Mouse (Mus musculus) stomach, embryonic 16.5 days (tissue): Measurements from ENCODE around the gene Jmjd6. TPM values are rescaled to one million over a fixed set of nuclear protein-coding genes. Genes with fewer than 3 reads are reported as not detected.
"Not testable (repeated sequence)": the region's sequence is repeated elsewhere in the genome, so short reads cannot be mapped to it uniquely, and the experiment has no call there.

Source experiments
- ATAC-seq: fragments of 200-750 bp; cut with Nextera tagmentation; 2 replicates; pipeline ENCODE4 v1.8.0; 2017; ENCODE audit warnings: moderate number of reproducible peaks, moderate TSS enrichment; ENCODE audit not compliant: insufficient read depth, low FRiP score
- H3K27ac ChIP-seq: fragments of 300-500 bp; sonication (generic); 2 replicates; pipeline ENCODE4 v1.5.1; 2014; ENCODE audit warnings: low read length
- H3K27me3 ChIP-seq: fragments of 300-500 bp; sonication (generic); 2 replicates; pipeline ENCODE4 v1.6.1; 2014; ENCODE audit warnings: low read length, control low read depth, mixed read lengths; ENCODE audit not compliant: control insufficient read depth, insufficient read depth
- H3K36me3 ChIP-seq: fragments of 300-500 bp; sonication (generic); 2 replicates; pipeline ENCODE4 v1.6.1; 2014; ENCODE audit warnings: low read length; ENCODE audit not compliant: control insufficient read depth, insufficient read depth
- H3K4me1 ChIP-seq: fragments of 300-500 bp; sonication (generic); 2 replicates; pipeline ENCODE4 v1.6.1; 2014; ENCODE audit warnings: low read length, control low read depth, mixed read lengths; ENCODE audit not compliant: control insufficient read depth, insufficient read depth
- H3K4me2 ChIP-seq: fragments of 300-500 bp; sonication (generic); 2 replicates; pipeline ENCODE4 v1.6.1; 2014; ENCODE audit warnings: low read depth, low read length, mixed read lengths
- H3K4me3 ChIP-seq: fragments of 300-500 bp; sonication (generic); replicated peaks from 2 replicates; pipeline ENCODE4 v1.5.1; 2014; ENCODE audit warnings: mild to moderate bottlenecking, low read length
- H3K9ac ChIP-seq: fragments of 300-500 bp; sonication (generic); 2 replicates; pipeline ENCODE4 v1.6.1; 2014; ENCODE audit warnings: low read length
- H3K9me3 ChIP-seq: fragments of 300-500 bp; sonication (generic); replicated peaks from 2 replicates; pipeline ENCODE4 v1.6.1; 2016; ENCODE audit warnings: low read length, control low read depth; ENCODE audit not compliant: control insufficient read depth
- WGBS: fragments of 180-500 bp; shearing (Covaris S2); extraction: QIAGEN DNeasy Blood & Tissue Kit; methylation state at CpG from one replicate; pipeline ENCODE4 v1.1.7; 2014; 5-methylcytosine and 5-hydroxymethylcytosine counted together
- polyA plus RNA-seq: library from polyadenylated mRNA; unstranded; fragments of >200 nt; fragmentation: Nextera tagmentation; extraction: Ambion mirVana; gene quantifications from 2 replicates; pipeline ENCODE4 v1.2.1, GENCODE M21; 2015

Gene Jmjd6
- polyA plus RNA-seq, 1 experiment from 2014 or later = 68.8 TPM

DNA sequence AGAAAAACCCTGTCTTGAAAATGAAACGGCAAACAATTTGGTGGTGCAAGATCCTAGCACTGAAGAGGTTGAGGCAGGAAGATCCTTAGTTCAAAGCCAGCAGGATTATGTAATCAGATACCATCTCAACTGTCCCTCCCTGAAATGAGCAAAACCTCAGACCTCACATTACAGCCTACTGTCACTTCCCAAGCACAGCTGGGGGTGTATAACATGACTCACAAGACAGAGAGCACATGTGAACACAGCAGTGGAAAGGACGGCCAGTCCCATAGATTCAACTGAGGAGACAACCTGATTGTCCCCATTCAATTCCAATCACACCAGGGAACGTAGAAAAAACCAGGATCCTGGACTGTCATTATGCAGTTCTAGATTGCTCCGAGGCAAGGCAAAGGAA lies 7.0 kb downstream of the Jmjd6 start:
- peaks cover 19% of the 10 kb centered on the region for H3K4me1 ChIP-seq
- H3K4me2 ChIP-seq = no peak overlapping the region
- ATAC-seq = no peak
- WGBS = 90% methylated on average over 4 of the region's 4 CpGs
- H3K9ac ChIP-seq = no peak overlapping the region
- no peak overlapping the region for H3K27ac ChIP-seq
- no peak overlapping the region for H3K4me3 ChIP-seq
- peaks cover 47% of the 10 kb centered on the region for H3K36me3 ChIP-seq
- no peaks in the 10 kb centered on the region for H3K9me3 ChIP-seq
- no peaks in the 10 kb centered on the region for H3K27me3 ChIP-seq

DNA sequence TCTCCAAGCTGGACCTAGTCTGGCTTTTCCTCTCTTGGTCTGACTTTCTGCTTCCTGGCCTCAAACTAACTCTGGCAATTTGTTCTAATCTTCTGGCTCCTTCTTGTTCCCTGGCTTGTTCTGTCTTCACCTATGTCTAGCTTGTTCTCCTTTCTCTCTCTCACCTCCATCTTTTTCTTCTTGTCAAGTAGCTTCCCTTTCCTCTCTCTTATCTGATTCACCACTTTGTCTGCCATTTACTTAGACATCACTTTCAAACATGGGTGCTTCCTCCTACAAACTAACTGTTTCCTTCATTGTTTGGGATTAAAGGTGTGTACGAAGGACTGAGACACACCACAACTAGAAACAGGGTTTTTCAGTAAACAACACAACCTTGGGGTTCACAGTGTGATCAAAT lies 8.3 kb downstream of the Jmjd6 start:
- Histone ChIP-seq H3K4me2 (no peak overlapping the region), H3K4me3 (no peak overlapping the region), H3K27me3 (no peaks in the 10 kb centered on the region), H3K36me3 (peaks cover 38% of the 10 kb centered on the region), H3K9me3 (no peaks in the 10 kb centered on the region), H3K4me1 (peaks cover 6% of the 10 kb centered on the region), H3K9ac (no peak overlapping the region), H3K27ac (no peak overlapping the region)
- no peak for ATAC-seq
- 88% methylated on average over 1 of the region's 1 CpGs for WGBS

DNA sequence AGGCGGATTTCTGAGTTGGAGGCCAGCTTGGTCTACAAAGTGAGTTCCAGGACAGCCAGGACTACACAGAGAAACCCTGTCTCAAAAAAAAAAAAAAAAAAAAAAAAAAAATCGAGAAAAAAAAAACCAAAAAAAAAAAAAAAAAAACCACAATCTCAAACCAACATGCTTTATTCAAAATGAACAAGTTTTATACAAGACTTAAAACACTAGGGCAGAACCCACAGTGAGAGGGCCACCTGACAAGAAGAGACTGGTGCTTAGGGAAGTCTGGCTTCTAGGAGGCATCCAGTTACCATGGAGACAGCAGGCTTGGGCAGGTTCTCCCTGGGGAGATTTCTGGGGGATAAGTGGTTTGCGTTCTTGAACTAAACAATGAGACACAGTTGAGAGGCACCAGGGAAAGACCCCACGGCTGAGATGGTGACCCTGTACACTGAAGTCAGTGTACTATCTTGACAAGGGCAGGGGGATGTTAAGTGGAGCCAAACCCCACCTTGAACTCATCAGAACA lies 11.0 kb downstream of the Jmjd6 start:
- H3K4me2 ChIP-seq = no peak overlapping the region
- no peak overlapping the region for H3K4me3 ChIP-seq
- ATAC-seq = no peak
- H3K9ac ChIP-seq = no peak overlapping the region
- H3K27me3 ChIP-seq = no peaks in the 10 kb centered on the region
- no peak overlapping the region for H3K27ac ChIP-seq
- peaks cover 5% of the 10 kb centered on the region for H3K4me1 ChIP-seq
- WGBS = 27% methylated on average over 4 of the region's 4 CpGs
- H3K9me3 ChIP-seq = no peaks in the 10 kb centered on the region
- peaks cover 21% of the 10 kb centered on the region for H3K36me3 ChIP-seq

DNA sequence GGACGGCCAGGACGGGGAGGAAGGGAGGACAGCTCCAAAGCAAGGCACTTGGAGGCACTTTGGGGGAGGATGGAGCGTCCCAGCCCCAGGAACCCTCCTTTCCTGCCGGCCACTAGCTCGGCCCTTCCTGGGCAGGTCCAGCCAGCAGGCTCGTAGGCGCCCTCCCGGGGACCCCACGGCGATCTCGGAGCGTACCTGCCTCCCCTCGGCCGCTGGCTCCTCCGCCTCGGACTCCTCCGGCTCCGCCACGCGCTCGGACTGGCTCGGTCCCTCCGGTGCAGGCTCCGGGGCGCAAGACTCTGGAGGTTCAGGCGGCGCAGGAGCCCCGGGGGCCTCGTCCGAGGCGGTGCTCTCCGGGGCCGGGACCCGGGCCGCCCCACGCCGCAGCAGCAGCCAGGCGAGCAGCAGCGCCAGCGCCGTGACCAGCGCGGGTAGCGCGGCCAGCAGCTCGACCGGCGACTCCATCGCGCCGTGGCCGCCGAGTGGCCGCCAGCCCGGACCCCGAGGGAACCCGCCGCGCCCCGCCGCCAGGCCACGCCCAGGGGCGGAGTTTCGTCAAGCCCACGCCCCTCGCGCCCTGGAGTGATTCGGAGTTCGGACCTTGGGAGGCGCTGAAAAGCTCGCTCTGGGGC lies 15.6 kb downstream of the Jmjd6 start, which contains the start of gene Mxra7:
Gene Mxra7, minus strand, starts transcription at position 513 of the 632 bp plus-strand sequence.
- 1% methylated on average over 70 of the region's 71 CpGs for WGBS
- peaks cover 15% of the 10 kb centered on the region for H3K4me1 ChIP-seq
- H3K4me2 ChIP-seq = peak within 1 kb of the TSS; percentile 84
- peak within 1 kb of the TSS; percentile 75 for H3K4me3 ChIP-seq
- H3K27ac ChIP-seq = peak within 1 kb of the TSS; percentile 67
- peak within 1 kb of the TSS; percentile 93 for H3K9ac ChIP-seq
- H3K27me3 ChIP-seq = no peaks in the 10 kb centered on the region
- no peaks in the 10 kb centered on the region for H3K36me3 ChIP-seq
- no peaks in the 10 kb centered on the region for H3K9me3 ChIP-seq
- ATAC-seq = peak; percentile 73

DNA sequence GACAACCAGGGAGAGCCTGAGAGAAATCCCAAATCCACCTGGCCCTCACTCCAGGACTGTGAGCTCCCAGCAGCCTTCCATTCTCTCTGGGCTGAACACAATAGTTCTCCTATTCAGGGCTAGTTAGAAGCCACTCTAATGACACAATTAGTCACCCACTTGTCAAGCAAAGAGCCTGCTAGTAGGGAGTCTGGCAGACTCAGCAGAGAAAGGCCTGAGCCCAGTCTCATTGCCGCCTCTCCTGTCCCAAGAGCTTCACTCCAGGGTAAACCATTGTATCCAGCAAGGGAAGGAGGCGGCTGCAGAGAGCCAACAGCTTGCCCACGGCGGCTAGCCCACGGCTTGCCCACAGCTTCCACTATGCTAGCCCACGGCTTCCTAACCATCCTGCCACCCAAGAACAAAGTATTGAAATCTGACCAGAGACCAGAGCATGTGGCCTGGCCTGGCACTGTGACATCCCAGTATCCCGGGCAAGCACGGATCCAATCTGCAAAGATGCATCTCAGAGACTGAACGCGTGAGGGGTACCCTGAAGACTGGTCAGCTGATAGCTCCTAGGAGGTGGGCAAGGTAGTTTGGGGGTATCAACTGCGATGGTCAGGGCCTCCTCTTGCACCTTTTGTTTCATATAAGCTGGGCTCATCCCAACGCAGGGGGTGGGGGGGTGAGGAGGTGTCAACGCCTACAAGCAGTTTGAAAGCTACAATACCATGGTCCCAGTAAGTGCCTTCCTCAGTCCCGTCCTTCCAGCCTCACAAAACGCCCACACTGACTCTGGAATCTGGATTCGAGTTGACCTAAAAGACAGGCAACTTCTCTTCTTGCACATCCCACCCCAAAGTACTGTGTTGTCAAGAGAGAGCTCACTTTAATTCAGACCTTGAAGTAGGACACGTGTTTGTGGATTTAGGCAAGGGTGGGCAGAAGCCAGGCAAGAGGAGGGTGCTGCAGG lies 16.4 kb downstream of the Jmjd6 start:
- Histone ChIP-seq H3K9me3 (no peaks in the 10 kb centered on the region), H3K9ac (peak overlapping the region; percentile 93), H3K36me3 (no peaks in the 10 kb centered on the region), H3K4me2 (peak overlapping the region; percentile 84), H3K27ac (peak overlapping the region; percentile 67), H3K27me3 (no peaks in the 10 kb centered on the region), H3K4me3 (peak overlapping the region; percentile 75), H3K4me1 (peaks cover 22% of the 10 kb centered on the region)
- WGBS = 40% methylated on average over 17 of the region's 17 CpGs
- no peak for ATAC-seq

DNA sequence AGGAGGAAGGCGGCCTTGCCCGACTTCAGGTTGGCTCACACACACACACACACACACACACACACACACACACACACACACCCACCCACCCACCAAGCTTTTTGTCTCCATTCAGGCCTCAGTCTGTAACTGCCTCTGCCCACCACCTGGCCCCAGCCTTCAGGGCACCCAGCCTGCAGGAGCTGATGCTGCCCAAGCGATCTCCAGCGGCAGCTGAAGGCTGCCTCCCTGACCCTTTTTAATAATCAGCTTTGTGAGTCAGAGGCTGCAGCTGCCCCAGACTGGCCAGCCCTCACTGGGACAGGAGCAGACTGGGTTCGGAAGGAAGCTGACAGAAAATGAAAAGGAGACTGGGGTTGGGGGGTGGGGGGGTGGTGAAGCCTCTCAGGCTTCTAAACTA lies 18.0 kb downstream of the Jmjd6 start:
- no peaks in the 10 kb centered on the region for H3K36me3 ChIP-seq
- no peaks in the 10 kb centered on the region for H3K27me3 ChIP-seq
- no peak overlapping the region for H3K4me2 ChIP-seq
- ATAC-seq = no peak
- WGBS = 60% methylated on average over 5 of the region's 5 CpGs
- no peak overlapping the region for H3K9ac ChIP-seq
- H3K4me3 ChIP-seq = no peak overlapping the region
- H3K4me1 ChIP-seq = peaks cover 28% of the 10 kb centered on the region
- no peak overlapping the region; the same call in 1 of the 2 replicates for H3K27ac ChIP-seq
- no peaks in the 10 kb centered on the region for H3K9me3 ChIP-seq

DNA sequence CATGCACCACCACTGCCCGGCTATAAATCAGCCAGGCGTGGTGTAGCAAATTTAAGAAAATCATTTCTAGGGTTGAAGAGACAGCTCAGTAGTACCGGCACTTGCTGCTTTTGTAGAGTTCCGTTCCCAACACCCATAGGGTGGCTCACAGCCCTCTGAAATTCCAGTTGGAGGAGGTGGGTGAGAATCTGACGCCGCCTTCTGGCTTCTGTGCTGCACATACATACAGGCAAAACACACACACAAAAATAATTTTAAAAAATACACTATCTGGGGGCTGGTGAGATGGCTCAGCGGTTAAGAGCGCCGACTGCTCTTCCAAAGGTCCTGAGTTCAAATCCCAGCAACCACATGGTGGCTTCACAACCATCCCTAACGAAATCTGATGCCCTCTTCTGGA lies 19.4 kb downstream of the Jmjd6 start:
- not testable (repeated sequence) for H3K9ac ChIP-seq, ATAC-seq, H3K36me3 ChIP-seq, H3K4me2 ChIP-seq, H3K4me3 ChIP-seq, H3K27ac ChIP-seq, H3K9me3 ChIP-seq, H3K27me3 ChIP-seq
- 92% methylated on average over 10 of the region's 10 CpGs for WGBS
- peaks cover 36% of the 10 kb centered on the region for H3K4me1 ChIP-seq

DNA sequence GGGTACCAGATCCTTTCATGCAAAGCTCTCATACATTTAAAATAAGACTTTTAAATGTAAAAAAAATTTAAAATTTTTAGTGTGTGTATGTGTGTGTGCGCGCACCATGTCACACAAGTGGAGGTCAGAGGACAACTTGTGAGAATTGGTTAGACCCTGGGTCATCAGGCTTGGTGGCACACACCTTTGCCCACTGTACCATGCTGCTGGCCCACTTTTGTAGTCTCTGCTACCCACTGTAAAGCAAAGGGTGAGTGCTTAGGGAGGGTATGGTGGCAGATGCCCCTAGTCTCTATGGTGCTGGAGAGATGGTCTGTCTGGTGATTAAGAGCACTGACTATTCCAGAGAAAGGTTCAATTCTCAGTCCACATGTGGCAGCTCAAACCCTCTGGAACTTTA lies 20.0 kb downstream of the Jmjd6 start:
- WGBS = 96% methylated on average over 2 of the region's 2 CpGs
- H3K4me3 ChIP-seq = no peak overlapping the region
- no peak for ATAC-seq
- H3K27me3 ChIP-seq = no peaks in the 10 kb centered on the region
- no peak overlapping the region for H3K27ac ChIP-seq
- H3K9me3 ChIP-seq = no peaks in the 10 kb centered on the region
- H3K9ac ChIP-seq = no peak overlapping the region
- peaks cover 37% of the 10 kb centered on the region for H3K4me1 ChIP-seq
- H3K4me2 ChIP-seq = no peak overlapping the region
- H3K36me3 ChIP-seq = no peaks in the 10 kb centered on the region

DNA sequence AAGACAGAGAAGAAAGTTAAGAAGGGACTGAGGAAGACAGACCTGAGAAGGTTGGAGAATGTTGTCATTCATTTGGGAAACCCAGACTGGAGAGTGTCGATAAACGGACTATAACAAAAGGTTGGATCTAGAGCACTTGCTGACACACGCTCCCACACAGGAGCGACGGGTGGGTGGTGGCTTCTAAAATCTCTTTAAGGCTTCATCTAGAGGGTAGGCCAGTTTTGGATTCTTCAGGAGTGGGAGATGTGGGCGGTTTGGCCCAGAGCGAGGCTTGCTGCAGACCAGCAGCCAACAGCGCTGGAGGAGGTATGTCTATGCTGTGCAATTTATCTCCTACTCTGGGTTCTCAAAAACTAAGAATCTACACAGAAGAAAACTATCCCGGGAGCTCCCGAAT lies 20.6 kb downstream of the Jmjd6 start:
- H3K9me3 ChIP-seq = no peaks in the 10 kb centered on the region
- H3K4me3 ChIP-seq = no peak overlapping the region
- no peak overlapping the region for H3K4me2 ChIP-seq
- ATAC-seq = no peak
- no peak overlapping the region for H3K27ac ChIP-seq
- no peaks in the 10 kb centered on the region for H3K27me3 ChIP-seq
- no peak overlapping the region for H3K9ac ChIP-seq
- H3K36me3 ChIP-seq = no peaks in the 10 kb centered on the region
- peaks cover 34% of the 10 kb centered on the region for H3K4me1 ChIP-seq
- 79% methylated on average over 10 of the region's 10 CpGs for WGBS
